Mouse (Mus musculus): ENCODE measurements at regions not wholly inside any gene's neighbourhood (a gene's known extent, or its start where the extent isn't known, plus 50 kb on each side); places are given as distances from the start of the nearest gene placed in this dataset.
A peak's percentile ranks its signal among the peaks of the same experiment; 100 is the strongest.

DNA sequence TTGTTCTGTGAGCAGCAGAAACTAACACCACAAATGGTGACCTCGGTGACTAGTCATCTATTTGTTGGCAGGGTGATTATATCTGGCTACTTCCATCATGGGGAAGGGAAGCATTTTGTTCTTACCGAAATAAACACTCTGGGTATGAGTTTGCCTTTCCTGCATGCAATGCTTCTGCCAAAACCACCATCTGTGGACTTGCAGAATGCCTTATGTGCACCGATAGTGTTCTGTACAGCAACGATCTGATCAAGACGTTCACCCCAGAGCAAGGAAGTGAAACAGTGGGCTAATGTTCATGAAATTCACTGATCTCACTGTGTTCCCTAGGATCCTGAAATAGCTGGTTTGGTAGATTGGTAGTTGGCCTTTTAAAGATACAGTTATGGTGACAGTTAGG is 96.3 kb upstream of the Adcy1 start:
- H3K27ac ChIP-seq = no peak overlapping the region
- no peak overlapping the region for H3K9ac ChIP-seq
- no peak for ATAC-seq
- H3K9me3 ChIP-seq = no peaks in the 10 kb centered on the region
- no peaks in the 10 kb centered on the region for H3K27me3 ChIP-seq (replicated peaks)
- no peak overlapping the region for H3K4me2 ChIP-seq (replicated peaks)
- H3K36me3 ChIP-seq = no peaks in the 10 kb centered on the region
- no peak overlapping the region for H3K4me3 ChIP-seq (replicated peaks)
- H3K4me1 ChIP-seq (replicated peaks) = no peaks in the 10 kb centered on the region
- WGBS = 86% methylated on average over 5 of the region's 5 CpGs

DNA sequence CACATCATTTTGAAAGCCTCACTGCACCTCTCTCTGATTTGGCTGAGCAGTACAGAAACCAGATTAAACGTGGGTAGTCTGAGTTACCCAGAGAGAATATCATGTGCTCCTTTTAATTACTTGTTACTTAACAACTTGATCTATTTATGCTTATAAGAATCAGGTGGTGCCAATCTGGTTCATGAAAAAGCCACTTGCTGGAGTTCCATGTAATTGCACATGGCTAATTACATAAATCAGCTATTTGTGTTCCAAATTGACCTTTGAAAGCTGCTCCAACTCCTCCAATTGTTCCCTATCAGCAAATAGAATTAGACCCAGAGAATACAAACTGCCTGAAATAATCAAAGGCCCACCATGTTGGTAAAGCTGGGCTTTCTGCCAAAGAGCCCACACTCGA is 98.8 kb upstream of the Adcy1 start:
- H3K4me1 ChIP-seq (replicated peaks) = no peaks in the 10 kb centered on the region
- ATAC-seq = no peak
- no peak overlapping the region for H3K27ac ChIP-seq
- H3K27me3 ChIP-seq (replicated peaks) = no peaks in the 10 kb centered on the region
- H3K9ac ChIP-seq = no peak overlapping the region
- no peak overlapping the region for H3K4me2 ChIP-seq (replicated peaks)
- 63% methylated on average over 2 of the region's 2 CpGs for WGBS
- no peaks in the 10 kb centered on the region for H3K36me3 ChIP-seq
- H3K4me3 ChIP-seq (replicated peaks) = no peak overlapping the region
- H3K9me3 ChIP-seq = no peaks in the 10 kb centered on the region

GRCm38 (mm10) chr11:6963600-6963999 is 99.7 kb upstream of the Adcy1 start:
- Histone ChIP-seq H3K9ac (no peak overlapping the region), H3K4me3 (replicated peaks) (no peak overlapping the region), H3K9me3 (no peaks in the 10 kb centered on the region), H3K27ac (no peak overlapping the region), H3K27me3 (replicated peaks) (no peaks in the 10 kb centered on the region), H3K4me1 (replicated peaks) (no peaks in the 10 kb centered on the region), H3K4me2 (replicated peaks) (no peak overlapping the region), H3K36me3 (no peaks in the 10 kb centered on the region)
- ATAC-seq = no peak
- 49% methylated on average over 3 of the region's 3 CpGs for WGBS

DNA sequence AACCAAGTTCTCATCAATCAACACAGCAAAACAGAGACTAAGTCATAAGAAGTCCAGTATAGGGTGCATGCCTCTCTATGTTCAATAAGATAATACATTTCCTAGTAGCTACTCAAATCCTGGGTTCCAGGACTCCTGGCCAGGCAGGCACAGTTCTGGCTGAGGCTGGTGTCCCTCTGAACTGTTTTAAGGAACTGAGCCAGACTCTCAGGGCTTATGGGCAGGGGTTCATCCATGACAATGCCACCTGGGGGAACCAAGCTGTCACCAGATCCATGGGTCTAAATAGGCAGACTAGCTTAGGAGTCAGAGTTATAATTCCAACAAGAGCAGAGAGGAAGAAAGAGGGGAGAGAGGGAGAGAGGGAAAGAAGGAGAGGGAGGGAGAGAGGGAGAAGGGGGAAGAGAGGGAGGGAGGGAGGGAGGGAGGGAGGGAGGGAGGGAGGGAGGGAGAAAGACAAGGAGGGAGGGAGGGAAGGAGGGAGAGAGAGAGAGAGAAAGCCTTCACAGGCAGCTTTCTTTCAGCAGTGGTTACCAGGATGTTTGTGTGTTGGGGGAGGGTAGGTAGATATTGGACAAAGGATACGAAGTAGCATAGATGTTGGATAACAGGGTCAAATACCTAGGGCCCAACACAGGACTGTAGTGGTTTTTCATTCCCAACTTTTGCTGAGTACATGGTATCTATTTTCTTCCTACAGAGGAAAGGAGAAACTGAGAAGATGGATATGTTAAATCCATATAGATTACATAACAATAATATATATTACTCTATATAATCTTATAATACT is 100.3 kb upstream of the Adcy1 start:
- Histone ChIP-seq H3K4me1 (replicated peaks) (no peaks in the 10 kb centered on the region), H3K27me3 (replicated peaks) (no peaks in the 10 kb centered on the region), H3K36me3 (no peaks in the 10 kb centered on the region), H3K9ac (no peak overlapping the region), H3K9me3 (no peaks in the 10 kb centered on the region), H3K4me2 (replicated peaks) (no peak overlapping the region), H3K27ac (no peak overlapping the region), H3K4me3 (replicated peaks) (no peak overlapping the region)
- no peak for ATAC-seq
- WGBS = 53% methylated on average over 1 of the region's 1 CpGs

- no peak overlapping the region for H3K4me3 ChIP-seq (replicated peaks)
- H3K27me3 ChIP-seq (replicated peaks) = no peaks in the 10 kb centered on the region
- H3K36me3 ChIP-seq = no peaks in the 10 kb centered on the region
- H3K9me3 ChIP-seq = no peaks in the 10 kb centered on the region
- H3K9ac ChIP-seq = no peak overlapping the region
- no peaks in the 10 kb centered on the region for H3K4me1 ChIP-seq (replicated peaks)
- no peak overlapping the region for H3K4me2 ChIP-seq (replicated peaks)
- ATAC-seq = no peak
- H3K27ac ChIP-seq = no peak overlapping the region
These were observed 101.0 kb upstream of the Adcy1 start for GRCm38 (mm10) chr11:6962322-6962721.

GRCm38 (mm10) chr11:6952787-6953186 is 110.5 kb upstream of the Adcy1 start:
- Histone ChIP-seq H3K4me1 (replicated peaks) (no peaks in the 10 kb centered on the region), H3K36me3 (no peaks in the 10 kb centered on the region), H3K9ac (no peak overlapping the region), H3K27me3 (replicated peaks) (no peaks in the 10 kb centered on the region), H3K9me3 (no peaks in the 10 kb centered on the region), H3K4me3 (replicated peaks) (no peak overlapping the region), H3K4me2 (replicated peaks) (no peak overlapping the region), H3K27ac (no peak overlapping the region)
- ATAC-seq = no peak
- WGBS = 81% methylated on average over 1 of the region's 1 CpGs

- H3K9ac ChIP-seq = no peak overlapping the region
- no peaks in the 10 kb centered on the region for H3K27me3 ChIP-seq (replicated peaks)
- H3K36me3 ChIP-seq = no peaks in the 10 kb centered on the region
- no peak overlapping the region for H3K4me3 ChIP-seq (replicated peaks)
- no peaks in the 10 kb centered on the region for H3K4me1 ChIP-seq (replicated peaks)
- ATAC-seq = no peak
- no peak overlapping the region for H3K4me2 ChIP-seq (replicated peaks)
- no peak overlapping the region for H3K27ac ChIP-seq
- H3K9me3 ChIP-seq = no peaks in the 10 kb centered on the region
These were observed 111.9 kb upstream of the Adcy1 start for GRCm38 (mm10) chr11:6951361-6951760.

- WGBS = 62% methylated on average over 2 of the region's 2 CpGs
- no peak for ATAC-seq
- no peak overlapping the region for H3K4me2 ChIP-seq (replicated peaks)
These were observed 111.6 kb upstream of the Gm11983 start for GRCm38 (mm10) chr11:6949051-6949450.

GRCm38 (mm10) chr11:6934157-6934556 is 96.7 kb upstream of the Gm11983 start:
- Histone ChIP-seq H3K4me2 (replicated peaks) (no peak overlapping the region), H3K9me3 (no peaks in the 10 kb centered on the region), H3K4me3 (replicated peaks) (no peak overlapping the region), H3K9ac (no peak overlapping the region), H3K27ac (no peak overlapping the region), H3K27me3 (replicated peaks) (no peaks in the 10 kb centered on the region), H3K36me3 (no peaks in the 10 kb centered on the region), H3K4me1 (replicated peaks) (no peaks in the 10 kb centered on the region)
- WGBS = 91% methylated on average over 1 of the region's 1 CpGs
- ATAC-seq = no peak

More at GRCm38 (mm10) chr11:6949051-6949450, 111.6 kb upstream of the Gm11983 start:
- no peak overlapping the region for H3K4me3 ChIP-seq (replicated peaks)
- no peaks in the 10 kb centered on the region for H3K4me1 ChIP-seq (replicated peaks)
- H3K9ac ChIP-seq = no peak overlapping the region
- H3K27ac ChIP-seq = no peak overlapping the region
- no peaks in the 10 kb centered on the region for H3K9me3 ChIP-seq
- H3K27me3 ChIP-seq (replicated peaks) = no peaks in the 10 kb centered on the region
- H3K36me3 ChIP-seq = no peaks in the 10 kb centered on the region

- H3K4me2 ChIP-seq (replicated peaks) = no peak overlapping the region
- 89% methylated on average over 8 of the region's 8 CpGs for WGBS
- H3K27me3 ChIP-seq (replicated peaks) = no peaks in the 10 kb centered on the region
- H3K9ac ChIP-seq = no peak overlapping the region
- H3K4me1 ChIP-seq (replicated peaks) = peaks cover 8% of the 10 kb centered on the region
- no peaks in the 10 kb centered on the region for H3K36me3 ChIP-seq
- H3K27ac ChIP-seq = no peak overlapping the region
- H3K9me3 ChIP-seq = no peaks in the 10 kb centered on the region
- no peak for ATAC-seq
- H3K4me3 ChIP-seq (replicated peaks) = no peak overlapping the region
These were observed 88.6 kb upstream of the Gm11983 start for GRCm38 (mm10) chr11:6926036-6926435.

DNA sequence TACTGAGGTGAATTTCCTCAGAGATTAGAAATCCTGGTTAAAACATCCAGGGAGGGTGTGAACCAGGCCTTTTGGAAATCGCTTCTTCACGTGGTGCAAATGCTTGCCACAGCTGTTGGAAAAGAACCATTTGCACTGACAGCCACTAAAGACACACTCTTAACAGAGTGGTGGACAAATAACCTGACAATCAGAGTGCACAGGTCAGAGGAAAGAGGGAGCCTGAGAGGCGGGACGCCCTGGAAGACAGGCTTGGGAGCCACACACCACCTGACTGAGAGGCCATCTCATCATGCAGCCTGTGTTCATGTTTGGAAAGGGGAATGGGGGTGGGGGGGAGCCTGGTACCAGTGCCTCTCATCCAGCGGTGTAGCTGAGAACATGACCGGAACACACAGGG is 87.0 kb upstream of the Gm11983 start:
- H3K36me3 ChIP-seq = no peaks in the 10 kb centered on the region
- no peak overlapping the region for H3K9ac ChIP-seq
- H3K4me1 ChIP-seq (replicated peaks) = peaks cover 8% of the 10 kb centered on the region
- WGBS = 37% methylated on average over 6 of the region's 6 CpGs
- ATAC-seq = 0 out of 2 replicates have a peak, but pooled peaks have one; percentile 41
- no peak overlapping the region for H3K27ac ChIP-seq
- H3K9me3 ChIP-seq = no peaks in the 10 kb centered on the region
- peak overlapping the region; percentile 45 for H3K4me2 ChIP-seq (replicated peaks)
- H3K27me3 ChIP-seq (replicated peaks) = no peaks in the 10 kb centered on the region
- no peak overlapping the region for H3K4me3 ChIP-seq (replicated peaks)

GRCm38 (mm10) chr11:6923917-6924316 is 86.5 kb upstream of the Gm11983 start:
- peak overlapping the region; percentile 45 for H3K4me2 ChIP-seq (replicated peaks)
- no peak overlapping the region for H3K27ac ChIP-seq
- no peak overlapping the region for H3K4me3 ChIP-seq (replicated peaks)
- no peak overlapping the region for H3K9ac ChIP-seq
- no peaks in the 10 kb centered on the region for H3K27me3 ChIP-seq (replicated peaks)
- 12% methylated on average over 6 of the region's 6 CpGs for WGBS
- peak; percentile 81 for ATAC-seq
- no peaks in the 10 kb centered on the region for H3K36me3 ChIP-seq
- H3K4me1 ChIP-seq (replicated peaks) = peaks cover 8% of the 10 kb centered on the region
- H3K9me3 ChIP-seq = no peaks in the 10 kb centered on the region

- ATAC-seq = no peak
- peaks cover under 1% of the 10 kb centered on the region; the same call in 1 of the 2 replicates for H3K4me1 ChIP-seq (replicated peaks)
- no peak overlapping the region for H3K27ac ChIP-seq
- no peak overlapping the region for H3K9ac ChIP-seq
- no peaks in the 10 kb centered on the region for H3K36me3 ChIP-seq
- WGBS = 92% methylated on average over 1 of the region's 1 CpGs
- H3K9me3 ChIP-seq = no peaks in the 10 kb centered on the region
- H3K27me3 ChIP-seq (replicated peaks) = no peaks in the 10 kb centered on the region
- H3K4me3 ChIP-seq (replicated peaks) = no peak overlapping the region
- H3K4me2 ChIP-seq (replicated peaks) = no peak overlapping the region
These were observed 81.1 kb upstream of the Gm11983 start for GRCm38 (mm10) chr11:6918546-6918945.
